14 mouse cellular contexts compared by ENCODE assay signal in genomic region chr19:7598481-7598880, GRCm38 (mm10). TPM values are rescaled to one million over a fixed set of nuclear protein-coding genes. Genes with fewer than 3 reads are reported as not detected.
"Had no signal": no experiment of that assay in that cellular context is flagged by ENCODE, and none has a peak within 500 bp of the region (broad histone marks: within the 10 kb centered on the region; RNA-seq: fewer than 3 reads in every experiment).

No protein-coding gene starts in this region.

- H3K27ac ChIP-seq: intestine, embryonic 15.5 days; kidney, postnatal 0 days; limb, embryonic 13.5 days; liver, embryonic 15.5 days; midbrain, embryonic 15.5 days; neural tube, embryonic 12.5 days; stomach, postnatal 0 days had no signal

- H3K27me3 ChIP-seq: intestine, embryonic 15.5 days; limb, embryonic 13.5 days; liver, embryonic 15.5 days; midbrain, embryonic 15.5 days; neural tube, embryonic 12.5 days had no signal

- H3K4me1 ChIP-seq: intestine, embryonic 15.5 days; liver, embryonic 15.5 days; midbrain, embryonic 15.5 days; neural tube, embryonic 12.5 days had no signal

- H3K9ac ChIP-seq: intestine, embryonic 15.5 days; limb, embryonic 13.5 days; liver, embryonic 15.5 days; midbrain, embryonic 15.5 days; neural tube, embryonic 12.5 days had no signal

- DNase-seq: left cerebral cortex, postnatal 4 days; lung, adult 2 months; lung, postnatal 36 days; thymus, postnatal 14 days had no signal

- H3K4me2 ChIP-seq: intestine, embryonic 15.5 days; limb, embryonic 13.5 days; liver, embryonic 15.5 days; midbrain, embryonic 15.5 days; neural tube, embryonic 12.5 days had no signal

- H3K9me3 ChIP-seq: intestine, embryonic 15.5 days; limb, embryonic 13.5 days; liver, embryonic 15.5 days; midbrain, embryonic 15.5 days; neural tube, embryonic 12.5 days had no signal

- ATAC-seq: intestine, embryonic 15.5 days; lung, postnatal 0 days; midbrain, embryonic 15.5 days had no signal

- H3K4me3 ChIP-seq: intestine, embryonic 15.5 days; limb, embryonic 13.5 days; liver, embryonic 15.5 days; midbrain, embryonic 15.5 days; neural tube, embryonic 12.5 days had no signal

- H3K36me3 ChIP-seq: intestine, embryonic 15.5 days; limb, embryonic 13.5 days; liver, embryonic 15.5 days; midbrain, embryonic 15.5 days; neural tube, embryonic 12.5 days had no signal

RNA-seq across cellular contexts. Expression of gene Lgals12, which starts 8.5 kb away (rescaled TPM):
- polyA plus RNA-seq: liver, adult 2 months; liver, embryonic 15.5 days; neural tube, embryonic 12.5 days had no signal

RNA-seq across cellular contexts. Expression of gene Hrasls5, which starts 13.9 kb away (rescaled TPM):
- polyA plus RNA-seq: intestine, embryonic 15.5 days; liver, adult 2 months; liver, embryonic 15.5 days; lung, postnatal 0 days; midbrain, embryonic 15.5 days; neural tube, embryonic 12.5 days; urinary bladder, adult 2 months had no signal
